Mouse (Mus musculus): ENCODE measurements around the gene Pnkp. TPM values are rescaled to one million over a fixed set of nuclear protein-coding genes. Genes with fewer than 3 reads are reported as not detected.

The Pnkp gene
- total and polyA plus RNA-seq, 2 experiments from 2014 or later = 24.5 to 43.6 TPM

GRCm38 (mm10) chr7:44857905-44858304, 966 bp downstream of the Pnkp start:
- Histone ChIP-seq H3K27me3 (ENCODE audit: control insufficient read depth, insufficient read depth, low read length) (no peaks in the 10 kb centered on the region), H3K9ac (replicated peaks; ENCODE audit: low read depth, low read length) (peak overlapping the region; percentile 74), H3K4me2 (ENCODE audit: low read depth, low read length) (peak overlapping the region; percentile 95), H3K4me3 (ENCODE audit: low read depth, low read length) (peak overlapping the region; percentile 84), H3K27ac (ENCODE audit: low read depth) (peak overlapping the region; percentile 84), H3K9me3 (replicated peaks; ENCODE audit: control insufficient read depth, low read length) (no peaks in the 10 kb centered on the region), H3K36me3 (replicated peaks; ENCODE audit: control insufficient read depth, insufficient read depth, low read length) (peaks cover 18% of the 10 kb centered on the region), H3K4me1 (ENCODE audit: control insufficient read depth, insufficient read depth) (peaks cover 24% of the 10 kb centered on the region)
- ATAC-seq (ENCODE audit: insufficient read depth, low read depth) (no peak), DNase-seq (ENCODE audit: low spot score) (no peak)
- WGBS = 29% methylated on average over 8 of the region's 8 CpGs
- TF ChIP-seq CTCF (IDR thresholded peaks at IDR 0.05; ENCODE audit: low read depth) = no peak
- TF ChIP-seq EP300 (IDR thresholded peaks at IDR 0.05; ENCODE audit: low read depth) = no peak

- H3K4me2 ChIP-seq (ENCODE audit: low read depth, low read length) = no peak overlapping the region
- H3K4me1 ChIP-seq (ENCODE audit: control insufficient read depth, insufficient read depth) = peaks cover 25% of the 10 kb centered on the region
- WGBS = 86% methylated on average over 11 of the region's 11 CpGs
- no peak overlapping the region for H3K9ac ChIP-seq (replicated peaks; ENCODE audit: low read depth, low read length)
- DNase-seq (ENCODE audit: low spot score) = no peak
- H3K36me3 ChIP-seq (replicated peaks; ENCODE audit: control insufficient read depth, insufficient read depth, low read length) = peaks cover 35% of the 10 kb centered on the region
- H3K27ac ChIP-seq (ENCODE audit: low read depth) = no peak overlapping the region
- H3K27me3 ChIP-seq (ENCODE audit: control insufficient read depth, insufficient read depth, low read length) = no peaks in the 10 kb centered on the region
- H3K9me3 ChIP-seq (replicated peaks; ENCODE audit: control insufficient read depth, low read length) = no peaks in the 10 kb centered on the region
- H3K4me3 ChIP-seq (ENCODE audit: low read depth, low read length) = no peak overlapping the region
- ATAC-seq (ENCODE audit: insufficient read depth, low read depth) = no peak
- TF ChIP-seq EP300 (IDR thresholded peaks at IDR 0.05; ENCODE audit: low read depth) (no peak), CTCF (IDR thresholded peaks at IDR 0.05; ENCODE audit: low read depth) (no peak)
Measured at GRCm38 (mm10) chr7:44859896-44860295, 3.0 kb downstream of the Pnkp start.

GRCm38 (mm10) chr7:44860576-44861428, 3.9 kb downstream of the Pnkp start:
- Histone ChIP-seq H3K4me3 (ENCODE audit: low read depth, low read length) (no peak overlapping the region), H3K36me3 (replicated peaks; ENCODE audit: control insufficient read depth, insufficient read depth, low read length) (peaks cover 41% of the 10 kb centered on the region)
- peak; percentile 43 for ATAC-seq (ENCODE audit: insufficient read depth, low read depth)

GRCm38 (mm10) chr7:44861429-44861816, 4.5 kb downstream of the Pnkp start:
- no peak for DNase-seq (ENCODE audit: low spot score)
- Histone ChIP-seq H3K4me1 (ENCODE audit: control insufficient read depth, insufficient read depth) (peaks cover 32% of the 10 kb centered on the region), H3K9me3 (replicated peaks; ENCODE audit: control insufficient read depth, low read length) (no peaks in the 10 kb centered on the region), H3K27ac (ENCODE audit: low read depth) (0 out of 2 replicates have a peak overlapping the region, but pooled peaks have one; percentile 8), H3K36me3 (replicated peaks; ENCODE audit: control insufficient read depth, insufficient read depth, low read length) (peaks cover 41% of the 10 kb centered on the region), H3K4me3 (ENCODE audit: low read depth, low read length) (no peak overlapping the region), H3K9ac (replicated peaks; ENCODE audit: low read depth, low read length) (no peak overlapping the region), H3K27me3 (ENCODE audit: control insufficient read depth, insufficient read depth, low read length) (no peaks in the 10 kb centered on the region), H3K4me2 (ENCODE audit: low read depth, low read length) (no peak overlapping the region)
- no peak for ATAC-seq (ENCODE audit: insufficient read depth, low read depth)
- TF ChIP-seq CTCF (IDR thresholded peaks at IDR 0.05; ENCODE audit: low read depth) (no peak), EP300 (IDR thresholded peaks at IDR 0.05; ENCODE audit: low read depth) (no peak)
- 79% methylated on average over 14 of the region's 14 CpGs for whole genome bisulfite sequencing

More at GRCm38 (mm10) chr7:44860576-44861428, 3.9 kb downstream of the Pnkp start:
- peak; percentile 51 for DNase-seq (ENCODE audit: low spot score)
- WGBS = 62% methylated on average over 19 of the region's 22 CpGs
- H3K4me1 ChIP-seq (ENCODE audit: control insufficient read depth, insufficient read depth) = peaks cover 28% of the 10 kb centered on the region
- TF ChIP-seq EP300 (IDR thresholded peaks at IDR 0.05; ENCODE audit: low read depth) (no peak), CTCF (IDR thresholded peaks at IDR 0.05; ENCODE audit: low read depth) (peak; percentile 84)
- H3K9me3 ChIP-seq (replicated peaks; ENCODE audit: control insufficient read depth, low read length) = no peaks in the 10 kb centered on the region
- 0 out of 2 replicates have a peak overlapping the region, but pooled peaks have one; percentile 8 for H3K27ac ChIP-seq (ENCODE audit: low read depth)
- H3K4me2 ChIP-seq (ENCODE audit: low read depth, low read length) = no peak overlapping the region
- H3K9ac ChIP-seq (replicated peaks; ENCODE audit: low read depth, low read length) = no peak overlapping the region
- H3K27me3 ChIP-seq (ENCODE audit: control insufficient read depth, insufficient read depth, low read length) = no peaks in the 10 kb centered on the region

GRCm38 (mm10) chr7:44862434-44862833, 5.5 kb downstream of the Pnkp start:
- Histone ChIP-seq H3K9ac (replicated peaks; ENCODE audit: low read depth, low read length) (no peak overlapping the region), H3K4me3 (ENCODE audit: low read depth, low read length) (no peak overlapping the region), H3K9me3 (replicated peaks; ENCODE audit: control insufficient read depth, low read length) (no peaks in the 10 kb centered on the region), H3K4me2 (ENCODE audit: low read depth, low read length) (no peak overlapping the region), H3K4me1 (ENCODE audit: control insufficient read depth, insufficient read depth) (peaks cover 38% of the 10 kb centered on the region), H3K36me3 (replicated peaks; ENCODE audit: control insufficient read depth, insufficient read depth, low read length) (peaks cover 41% of the 10 kb centered on the region), H3K27me3 (ENCODE audit: control insufficient read depth, insufficient read depth, low read length) (no peaks in the 10 kb centered on the region), H3K27ac (ENCODE audit: low read depth) (no peak overlapping the region)
- 73% methylated on average over 8 of the region's 8 CpGs for WGBS
- ATAC-seq (ENCODE audit: insufficient read depth, low read depth) (no peak), DNase-seq (ENCODE audit: low spot score) (no peak)
- TF ChIP-seq EP300 (IDR thresholded peaks at IDR 0.05; ENCODE audit: low read depth) = no peak
- TF ChIP-seq CTCF (IDR thresholded peaks at IDR 0.05; ENCODE audit: low read depth) = no peak

Measured in heart, postnatal 0 days (tissue).